Mouse (Mus musculus): ENCODE results near the gene Unc93a2.
"Not testable (repeated sequence)": the region's sequence is repeated elsewhere in the genome, so short reads cannot be mapped to it uniquely, and the experiment has no call there.

- TF ChIP-seq CTCF (IDR thresholded peaks at IDR 0.05; ENCODE audit: borderline replicate concordance, extremely low read depth, insufficient read depth, insufficient read length); POLR2A (IDR thresholded peaks at IDR 0.05; ENCODE audit: borderline replicate concordance, extremely low read depth, insufficient read depth, insufficient read length, poor library complexity, severe bottlenecking): not testable (repeated sequence)
Observed at GRCm38 (mm10) chr17:7365615-7366014, 19.6 kb downstream of the Unc93a2 start.

All from brain, embryonic 14.5 days (tissue).